Mouse (Mus musculus): ENCODE data around the gene Gstp2.
A peak's percentile ranks its signal among the peaks of the same experiment; 100 is the strongest.
"Not testable (repeated sequence)": the region's sequence is repeated elsewhere in the genome, so short reads cannot be mapped to it uniquely, and the experiment has no call there.

Gstp2 gene

GRCm38 (mm10) chr19:4049069-4049468, 3.2 kb upstream of the Gstp2 start:
- not testable (repeated sequence) for DNase-seq (ENCODE audit: low spot score in 2 of 2)

- DNase-seq (ENCODE audit: low spot score in 2 of 2) = peak; percentile 71 to 86
Measured at GRCm38 (mm10) chr19:4047859-4048258, 2.0 kb upstream of the Gstp2 start.

DNA sequence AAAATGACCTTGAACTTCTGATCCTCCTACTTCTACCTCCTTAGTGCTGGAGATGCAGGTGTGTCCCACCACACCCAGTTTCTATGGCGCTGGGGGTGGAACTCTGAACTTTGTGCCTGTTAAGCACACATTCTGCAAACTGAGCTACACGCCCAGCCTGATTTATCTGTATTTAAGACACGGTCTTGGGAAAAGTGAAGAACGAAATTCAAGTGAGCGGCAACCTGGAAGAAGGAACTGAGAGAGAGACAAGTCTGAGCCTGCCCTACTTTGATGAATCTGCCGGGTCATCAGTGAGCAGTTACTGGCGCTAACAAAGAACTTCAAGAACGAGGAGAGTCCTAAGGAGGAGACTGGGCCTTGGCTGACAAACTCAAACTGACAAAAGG, 1.0 kb upstream of the Gstp2 start:
- no peak for DNase-seq (ENCODE audit: low spot score in 2 of 2)

DNA sequence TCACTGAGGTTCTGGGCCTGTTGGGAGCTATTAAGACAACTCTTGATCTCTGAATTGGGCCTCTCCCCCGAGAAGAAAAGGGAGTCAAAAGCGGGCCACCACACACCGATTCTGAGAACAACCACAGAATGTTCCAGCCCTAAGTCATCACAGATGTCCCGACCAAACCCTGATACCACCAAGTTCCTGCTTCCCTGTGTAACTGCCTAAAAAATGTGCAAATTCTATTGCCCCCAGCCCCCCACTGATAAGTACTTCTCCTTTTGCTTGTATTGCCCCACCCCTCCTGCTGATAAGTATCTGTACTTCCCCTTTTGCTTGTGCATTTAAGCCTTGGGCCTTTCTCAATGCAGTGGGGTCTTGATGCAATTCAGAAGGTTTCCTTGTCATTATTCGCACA, 1.7 kb downstream of the Gstp2 start:
- DNase-seq (ENCODE audit: low spot score in 2 of 2) = not testable (repeated sequence)

GRCm38 (mm10) chr19:4042124-4042523, 3.7 kb downstream of the Gstp2 start:
- no peak for DNase-seq (ENCODE audit: low spot score in 2 of 2)

DNA sequence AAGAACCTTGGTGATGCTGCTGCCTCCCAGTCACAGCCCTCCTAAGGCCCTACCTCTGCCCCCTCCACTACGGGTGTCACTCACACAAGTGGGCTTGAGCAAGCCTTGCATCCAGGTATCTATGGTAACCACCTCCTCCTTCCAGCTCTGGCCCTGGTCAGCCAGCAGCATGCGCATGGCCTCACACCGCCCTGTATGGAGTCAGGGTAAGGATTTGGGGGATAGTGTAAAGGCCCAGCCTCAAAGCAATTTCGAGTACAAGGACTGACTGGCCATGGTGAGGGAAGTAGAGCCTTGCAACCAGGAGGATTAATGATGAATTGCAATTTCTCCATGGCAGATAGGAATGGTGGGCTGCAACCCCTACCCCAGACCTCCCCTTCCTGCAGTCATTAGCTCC, 4.3 kb downstream of the Gstp2 start:
- DNase-seq (ENCODE audit: low spot score in 2 of 2) = not testable (repeated sequence)

DNA sequence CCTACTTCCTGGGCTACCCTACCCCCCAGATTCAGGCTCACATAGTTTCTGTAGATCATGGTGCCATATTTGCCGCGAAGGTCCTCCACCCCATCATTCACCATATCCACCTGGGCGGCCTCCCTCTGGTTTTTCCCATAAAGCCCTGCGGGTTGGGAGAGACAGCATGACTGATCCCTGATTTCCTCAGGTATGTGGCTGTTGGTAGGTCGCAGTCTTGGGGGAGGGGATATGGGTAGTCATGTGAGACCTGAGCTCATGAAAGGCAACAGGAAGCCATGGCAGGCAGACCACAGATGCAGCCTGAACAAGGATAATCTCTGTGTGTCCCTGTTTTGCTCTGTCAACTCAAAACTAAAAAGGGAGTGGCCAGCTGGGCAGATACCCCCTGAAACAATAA, 4.9 kb downstream of the Gstp2 start:
- not testable (repeated sequence) for DNase-seq (ENCODE audit: low spot score in 2 of 2)

- DNase-seq (ENCODE audit: low spot score in 2 of 2) = peak; percentile 68 to 79
Measured at GRCm38 (mm10) chr19:4037788-4038232, 8.0 kb downstream of the Gstp2 start, which contains the start of gene Gstp1. Gene Gstp1 (minus strand): TSS chr19:4037985.

GRCm38 (mm10) chr19:4037154-4037787, 8.6 kb downstream of the Gstp2 start:
- DNase-seq (ENCODE audit: low spot score in 2 of 2) = not testable (repeated sequence)

DNA sequence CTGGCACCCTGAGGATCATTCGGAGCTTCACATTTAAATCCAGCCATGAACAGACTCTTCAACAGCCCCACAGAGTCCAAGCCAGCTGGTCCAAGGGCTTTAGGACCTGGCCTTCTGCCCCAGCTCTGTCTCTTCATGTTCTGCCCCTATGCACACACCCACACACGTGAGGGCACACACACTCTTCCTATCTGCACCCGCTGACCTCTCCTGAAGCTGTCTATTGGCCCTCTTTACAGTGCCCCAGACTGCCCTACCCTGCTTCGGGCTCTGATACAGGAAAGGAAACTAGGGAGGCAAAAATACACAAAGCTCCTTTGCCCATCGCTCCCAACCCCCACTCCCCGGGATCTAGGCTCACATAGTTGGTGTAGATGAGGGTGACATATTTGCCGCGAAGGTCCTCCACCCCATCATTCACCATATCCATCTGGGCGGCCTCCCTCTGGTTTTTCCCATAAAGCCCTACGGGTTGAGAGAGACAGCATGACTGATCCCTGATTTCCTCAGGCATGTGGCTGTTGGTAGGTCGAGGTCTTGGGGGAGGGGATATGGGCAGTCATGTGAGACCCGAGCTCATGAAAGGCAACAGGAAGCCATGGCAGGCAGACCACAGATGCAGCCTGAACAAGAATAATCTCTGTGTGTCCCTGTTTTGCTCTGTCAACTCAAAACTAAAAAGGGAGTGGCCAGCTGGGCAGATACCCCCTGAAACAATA, 9.3 kb downstream of the Gstp2 start:
- DNase-seq (ENCODE audit: low spot score in 2 of 2) = no peak

- no peak for DNase-seq (ENCODE audit: low spot score in 2 of 2)
Measured at GRCm38 (mm10) chr19:4033742-4034141, 12.1 kb downstream of the Gstp2 start.

- DNase-seq (ENCODE audit: low spot score in 2 of 2) = no peak
Measured at GRCm38 (mm10) chr19:4033298-4033697, 12.5 kb downstream of the Gstp2 start.

GRCm38 (mm10) chr19:4032668-4033067, 13.2 kb downstream of the Gstp2 start:
- DNase-seq (ENCODE audit: low spot score in 2 of 2) = no peak

GRCm38 (mm10) chr19:4027576-4027975, 18.2 kb downstream of the Gstp2 start:
- no peak for DNase-seq (ENCODE audit: low spot score in 2 of 2)

GRCm38 (mm10) chr19:4023185-4023584, 22.6 kb downstream of the Gstp2 start:
- no peak for DNase-seq (ENCODE audit: low spot score in 2 of 2)

DNA sequence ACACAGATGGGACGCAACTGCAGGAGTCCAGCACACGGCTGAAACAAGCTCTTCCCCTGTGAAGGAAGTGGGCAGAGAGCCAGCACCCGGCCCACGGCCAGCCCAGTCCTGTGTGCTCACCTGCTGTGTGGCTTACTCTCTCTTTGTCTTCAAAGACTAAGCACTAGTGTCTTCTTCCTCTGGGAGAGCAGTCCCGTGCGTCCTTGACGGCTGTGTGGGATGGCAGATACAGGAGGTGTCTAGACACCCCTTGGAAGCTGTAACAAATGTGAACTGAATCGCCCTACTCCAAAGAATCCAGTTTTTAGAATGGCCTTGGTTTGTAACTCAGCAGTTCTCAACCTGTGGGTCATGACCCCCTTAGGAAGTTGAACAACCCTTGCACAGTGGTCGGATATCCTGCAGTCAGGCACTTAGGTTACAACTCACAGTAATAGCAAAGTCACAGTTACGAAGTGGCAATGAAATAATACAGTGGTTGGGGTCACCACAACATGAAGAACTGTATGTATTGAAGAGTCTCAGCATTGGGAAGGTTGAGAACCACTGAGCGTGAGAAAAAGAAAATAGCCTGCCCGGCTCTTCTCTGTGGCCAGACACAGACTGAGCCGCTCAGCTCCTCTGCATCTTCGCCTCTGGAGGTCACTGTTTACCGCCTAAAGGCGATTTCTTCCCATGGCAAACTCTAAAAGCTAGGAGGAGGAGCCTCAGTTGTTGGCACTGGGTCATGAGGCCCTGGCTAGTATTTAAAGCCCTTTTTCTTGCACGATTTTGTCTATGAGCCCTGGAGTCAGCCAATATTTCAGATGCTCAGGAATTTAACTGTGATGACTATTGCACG, 26.9 kb downstream of the Gstp2 start:
- DNase-seq (ENCODE audit: low spot score in 2 of 2) = peak; percentile 40 to 66

DNA sequence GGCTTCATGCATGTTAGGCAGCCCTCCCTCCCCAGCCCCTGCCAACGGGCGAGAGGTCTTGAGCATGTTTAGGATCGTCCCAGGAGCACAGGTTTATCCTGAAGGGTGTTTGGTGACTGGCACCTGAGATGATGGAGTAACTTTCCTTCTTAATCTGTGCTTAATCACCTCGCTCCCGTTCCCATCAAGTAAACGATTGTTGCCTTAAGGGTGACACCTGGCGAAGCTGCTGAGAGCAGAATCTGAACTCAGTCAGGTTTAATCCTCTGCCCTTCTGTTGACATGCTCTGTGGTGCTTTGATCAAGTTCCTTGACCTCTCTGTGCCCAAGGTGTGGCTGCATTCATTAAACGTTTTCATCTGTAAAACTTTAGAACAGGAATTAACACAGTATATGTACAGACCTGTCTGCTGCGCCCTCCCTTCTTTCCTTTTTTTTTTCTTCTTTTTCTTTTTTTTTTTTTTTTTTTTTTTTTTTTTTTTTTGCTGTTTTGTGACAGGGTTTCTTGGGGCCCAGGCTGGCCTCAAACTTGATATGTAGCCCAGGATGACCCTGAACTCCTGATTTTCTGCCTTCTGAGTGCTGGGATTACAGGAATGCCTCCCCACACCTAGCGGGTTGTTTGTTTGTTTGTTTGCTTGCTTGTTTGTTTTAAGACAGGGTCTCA, 27.8 kb downstream of the Gstp2 start:
- no peak for DNase-seq (ENCODE audit: low spot score in 2 of 2)

DNA sequence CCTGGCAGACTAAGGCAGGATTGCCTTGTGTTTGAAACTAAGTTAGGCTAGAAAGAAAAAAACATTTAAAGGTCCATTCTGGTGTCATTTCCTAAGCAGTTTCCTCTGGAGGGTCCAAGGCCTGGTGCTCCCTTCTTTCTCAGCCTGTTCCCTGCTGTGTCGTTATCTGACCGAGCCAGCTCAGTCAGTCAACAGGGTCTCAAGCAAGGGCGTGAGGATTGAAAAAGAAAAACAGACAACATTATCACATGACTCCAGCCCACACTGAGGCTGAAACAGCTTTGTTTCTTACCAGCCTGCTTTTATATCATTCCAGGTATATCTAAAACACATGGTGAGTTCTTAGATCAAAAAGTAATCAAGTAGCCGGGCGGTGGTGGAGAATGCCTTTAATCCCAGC, 30.2 kb downstream of the Gstp2 start:
- DNase-seq (ENCODE audit: low spot score in 2 of 2) = no peak

GRCm38 (mm10) chr19:4014802-4015201, 31.0 kb downstream of the Gstp2 start:
- no peak for DNase-seq (ENCODE audit: low spot score in 2 of 2)

DNA sequence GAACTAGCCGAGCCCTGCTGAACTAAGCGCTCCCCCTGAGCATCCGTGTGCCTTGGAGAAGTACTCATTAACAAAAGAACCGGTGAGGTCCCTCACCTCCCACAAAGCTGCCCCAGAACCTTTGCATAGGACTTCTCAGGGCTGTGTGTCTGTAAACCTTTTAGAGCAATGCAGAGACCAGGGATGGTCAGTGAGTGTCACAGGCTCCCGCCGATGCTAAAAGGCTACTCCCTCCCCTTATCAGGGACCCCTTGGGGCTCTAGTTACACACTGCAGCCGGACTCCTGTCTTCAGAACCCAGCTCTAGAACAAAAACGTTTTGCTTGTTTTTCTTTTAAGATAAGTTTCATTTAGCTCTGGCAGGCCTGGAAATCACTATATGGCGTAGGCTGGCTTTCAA, 32.8 kb downstream of the Gstp2 start:
- DNase-seq (ENCODE audit: low spot score in 2 of 2) = no peak

GRCm38 (mm10) chr19:4012432-4013022, 33.3 kb downstream of the Gstp2 start, which contains the start of gene Ndufv1:
Gene Ndufv1 (minus strand): TSS chr19:4012806.
- DNase-seq (ENCODE audit: low spot score in 2 of 2) = peak; percentile 83 to 90

Data from spleen, postnatal 14 days (tissue).